Mouse (Mus musculus) limb, embryonic 15.5 days (tissue): ENCODE data around the gene Rps27rt. TPM values are rescaled to one million over a fixed set of nuclear protein-coding genes. Genes with fewer than 3 reads are reported as not detected.

Experiments used
- ATAC-seq: fragments of 200-750 bp; cut with Nextera tagmentation; 2 replicates; pipeline ENCODE4 v1.8.0; 2017; ENCODE audit warnings: low read depth, moderate TSS enrichment; ENCODE audit not compliant: insufficient number of reproducible peaks, low FRiP score, low TSS enrichment
- H3K27ac ChIP-seq: fragments of 300-500 bp; sonication (generic); 2 replicates; pipeline ENCODE4 v1.5.1; 2015; ENCODE audit warnings: moderate library complexity, mild to moderate bottlenecking, inconsistent platforms
- H3K27me3 ChIP-seq: fragments of 300-500 bp; sonication (generic); 2 replicates; pipeline ENCODE4 v1.6.1; 2015; ENCODE audit warnings: inconsistent platforms
- H3K36me3 ChIP-seq: fragments of 300-500 bp; sonication (generic); 2 replicates; pipeline ENCODE4 v1.6.1; 2015; ENCODE audit warnings: inconsistent platforms
- H3K4me1 ChIP-seq: fragments of 300-500 bp; sonication (generic); 2 replicates; pipeline ENCODE4 v1.6.1; 2015; ENCODE audit warnings: inconsistent platforms
- H3K4me2 ChIP-seq: fragments of 300-500 bp; sonication (generic); 2 replicates; pipeline ENCODE4 v1.6.1; 2015; ENCODE audit warnings: mild to moderate bottlenecking, inconsistent platforms
- H3K4me3 ChIP-seq: fragments of 300-500 bp; sonication (generic); 2 replicates; pipeline ENCODE4 v1.5.1; 2015; ENCODE audit warnings: mild to moderate bottlenecking, inconsistent platforms
- H3K9ac ChIP-seq: fragments of 300-500 bp; sonication (generic); 2 replicates; pipeline ENCODE4 v1.6.1; 2015; ENCODE audit warnings: inconsistent platforms
- H3K9me3 ChIP-seq: fragments of 300-500 bp; sonication (generic); 2 replicates; pipeline ENCODE4 v1.6.1; 2016; ENCODE audit warnings: inconsistent platforms
- WGBS: fragments of 180-500 bp; shearing (Covaris S2); methylation state at CpG from one replicate; pipeline ENCODE4 v1.1.7; 2015; 5-methylcytosine and 5-hydroxymethylcytosine counted together
- polyA plus RNA-seq: library from polyadenylated mRNA; unstranded; fragments of >200 nt; fragmentation: Nextera tagmentation; extraction: Ambion mirVana; gene quantifications from 2 replicates; pipeline ENCODE4 v1.2.1, GENCODE M21; 2015

Gene Rps27rt
- polyA plus RNA-seq, 1 experiment from 2014 or later: 461 TPM

GRCm38 (mm10) chr9:114944642-114945041 is 37.9 kb downstream of the Rps27rt start:
- no peak for ATAC-seq
- Histone ChIP-seq H3K4me1 (peaks cover 6% of the 10 kb centered on the region; the same call in 1 of the 2 replicates), H3K27ac (no peak overlapping the region), H3K9me3 (no peaks in the 10 kb centered on the region), H3K36me3 (no peaks in the 10 kb centered on the region), H3K4me3 (no peak overlapping the region), H3K9ac (no peak overlapping the region), H3K27me3 (no peaks in the 10 kb centered on the region), H3K4me2 (no peak overlapping the region)
- 90% methylated on average over 3 of the region's 3 CpGs for WGBS

DNA sequence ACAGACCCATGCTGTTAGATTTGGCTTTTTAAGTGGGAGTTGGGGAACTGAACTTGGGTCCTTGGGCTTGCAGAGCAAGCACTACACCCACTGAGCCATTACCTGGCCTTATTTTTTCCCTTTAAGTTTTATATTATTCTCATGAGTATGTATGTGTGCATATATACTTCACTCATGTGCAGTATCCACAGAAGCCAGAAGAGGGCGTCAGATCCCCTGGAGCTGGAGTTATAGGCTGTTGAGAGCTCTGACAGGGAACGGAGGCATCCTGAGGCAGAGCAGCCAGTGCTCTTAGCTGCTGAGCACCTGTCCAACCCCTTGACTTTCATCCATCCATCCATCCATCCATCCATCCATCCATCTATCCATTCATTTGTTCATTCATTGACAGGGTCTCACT is 45.9 kb downstream of the Rps27rt start:
- WGBS: 67% methylated on average over 2 of the region's 2 CpGs
- peaks cover 16% of the 10 kb centered on the region for H3K4me1 ChIP-seq

GRCm38 (mm10) chr9:114935321-114935720 is 47.2 kb downstream of the Rps27rt start:
- H3K36me3 ChIP-seq: no peaks in the 10 kb centered on the region
- H3K27me3 ChIP-seq: no peaks in the 10 kb centered on the region
- H3K9me3 ChIP-seq: no peaks in the 10 kb centered on the region
- WGBS: 72% methylated on average over 4 of the region's 4 CpGs
- H3K4me1 ChIP-seq: peaks cover 16% of the 10 kb centered on the region
- no peak overlapping the region for H3K27ac ChIP-seq
- no peak overlapping the region for H3K4me2 ChIP-seq
- no peak overlapping the region for H3K9ac ChIP-seq
- ATAC-seq: no peak
- H3K4me3 ChIP-seq: no peak overlapping the region

More for the DNA sequence above, 45.9 kb downstream of the Rps27rt start:
- no peak for ATAC-seq
- H3K27ac ChIP-seq: no peak overlapping the region
- no peaks in the 10 kb centered on the region for H3K9me3 ChIP-seq
- no peak overlapping the region for H3K4me3 ChIP-seq
- H3K9ac ChIP-seq: no peak overlapping the region
- no peaks in the 10 kb centered on the region for H3K27me3 ChIP-seq
- no peak overlapping the region for H3K4me2 ChIP-seq
- no peaks in the 10 kb centered on the region for H3K36me3 ChIP-seq

DNA sequence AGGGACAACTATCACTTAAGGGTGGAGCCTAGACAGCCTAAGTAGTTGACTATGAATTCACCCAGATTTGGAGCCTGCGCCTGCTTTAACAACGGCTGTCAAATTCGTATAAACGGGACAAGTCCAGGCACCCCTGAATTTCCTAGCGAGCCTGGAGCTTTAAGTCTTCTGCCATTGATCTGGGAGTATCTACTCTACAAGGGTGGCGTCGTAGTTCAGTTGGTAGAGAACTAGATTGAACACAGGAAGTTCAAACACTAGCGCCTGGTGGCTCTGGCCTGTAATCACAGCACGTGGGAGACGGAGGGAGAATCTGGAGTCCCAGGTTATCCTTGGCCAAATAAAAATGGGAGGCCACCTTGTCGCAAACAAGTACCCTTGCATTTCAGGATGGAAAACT is 48.3 kb downstream of the Rps27rt start:
- Histone ChIP-seq H3K4me2 (peak overlapping the region; percentile 96), H3K36me3 (no peaks in the 10 kb centered on the region), H3K4me3 (peak overlapping the region; percentile 77), H3K4me1 (peaks cover 16% of the 10 kb centered on the region), H3K27me3 (no peaks in the 10 kb centered on the region), H3K9ac (no peak overlapping the region), H3K27ac (peak overlapping the region; percentile 75; the same call in 1 of the 2 replicates), H3K9me3 (no peaks in the 10 kb centered on the region)
- no peak for ATAC-seq
- 51% methylated on average over 11 of the region's 11 CpGs for WGBS

DNA sequence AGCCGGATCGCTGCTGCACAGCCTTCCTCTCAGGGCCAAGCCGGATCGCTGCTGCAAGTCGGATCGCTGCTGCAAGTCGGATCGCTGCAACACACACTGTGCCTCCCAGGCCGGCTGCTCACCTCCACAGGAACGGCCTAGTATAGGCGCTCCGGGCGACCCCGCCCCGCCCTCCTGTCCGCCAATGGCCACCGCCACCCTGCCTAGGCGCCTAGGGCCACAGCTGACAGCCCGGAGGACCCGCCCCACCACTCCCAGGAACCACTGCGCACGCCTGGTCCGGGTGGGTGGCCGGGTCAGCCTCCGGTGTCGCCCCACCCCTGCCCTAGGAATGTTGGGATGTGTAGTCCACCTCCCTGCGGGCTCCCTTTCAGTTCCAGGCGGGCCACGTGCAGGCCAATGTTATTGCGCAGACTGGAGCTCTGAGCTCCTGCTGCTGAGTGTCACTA is 48.8 kb downstream of the Rps27rt start, which contains the start of gene Gpd1l:
Gene Gpd1l (minus strand): TSS at position 265 of the 449 bp plus-strand sequence.
- ATAC-seq: peak; percentile 96

GRCm38 (mm10) chr9:114933037-114933722 is 49.4 kb downstream of the Rps27rt start:
- Histone ChIP-seq H3K4me3 (peak overlapping the region; percentile 77), H3K27ac (peak overlapping the region; percentile 75), H3K27me3 (no peaks in the 10 kb centered on the region), H3K9me3 (no peaks in the 10 kb centered on the region), H3K4me1 (peaks cover 16% of the 10 kb centered on the region), H3K9ac (peak overlapping the region; percentile 63), H3K36me3 (no peaks in the 10 kb centered on the region), H3K4me2 (peak overlapping the region; percentile 96)
- no peak; the same call in 1 of the 2 replicates for ATAC-seq
- WGBS: under 1% methylated on average over 50 of the region's 50 CpGs

More for the DNA sequence above, 48.8 kb downstream of the Rps27rt start, which contains the start of gene Gpd1l:
- WGBS: under 1% methylated on average over 28 of the region's 30 CpGs
- Histone ChIP-seq H3K9me3 (no peaks in the 10 kb centered on the region), H3K27ac (peak within 1 kb of the TSS; percentile 75), H3K4me1 (peaks cover 16% of the 10 kb centered on the region), H3K36me3 (no peaks in the 10 kb centered on the region), H3K27me3 (no peaks in the 10 kb centered on the region), H3K4me3 (peak within 1 kb of the TSS; percentile 77), H3K4me2 (peak within 1 kb of the TSS; percentile 96), H3K9ac (peak within 1 kb of the TSS; percentile 63)

GRCm38 (mm10) chr9:114932607-114933006 is 49.9 kb downstream of the Rps27rt start:
- Histone ChIP-seq H3K4me1 (peaks cover 16% of the 10 kb centered on the region), H3K9ac (peak overlapping the region; percentile 63; the same call in 1 of the 2 replicates), H3K27ac (no peak overlapping the region), H3K36me3 (no peaks in the 10 kb centered on the region), H3K4me2 (peak overlapping the region; percentile 96), H3K4me3 (peak overlapping the region; percentile 77), H3K9me3 (no peaks in the 10 kb centered on the region), H3K27me3 (no peaks in the 10 kb centered on the region)
- 20% methylated on average over 13 of the region's 13 CpGs for WGBS
- ATAC-seq: no peak

Other genes with a start within 250 kb of the Rps27rt start
- gene Cmtm7, start 200.9 kb downstream of the Rps27rt start, polyA plus RNA-seq: 119 and 126 TPM in 2 replicates
- 20.6 and 21.8 TPM in 2 replicates for gene Cmtm8, start 138.6 kb downstream of the Rps27rt start, polyA plus RNA-seq
- 10.8 and 12.5 TPM in 2 replicates for gene Gpd1l, start 48.8 kb downstream of the Rps27rt start, polyA plus RNA-seq
- gene Osbpl10, start 4.2 kb downstream of the Rps27rt start, polyA plus RNA-seq: 2.4 and 2.5 TPM in 2 replicates